In genomic region chrX:52352981-52353380, GRCm38 (mm10) we compare ENCODE assay signal across 17 mouse cellular contexts.
"Had no signal": no experiment of that assay in that cellular context is flagged by ENCODE, and none has a peak within 500 bp of the region (broad histone marks: within the 10 kb centered on the region; RNA-seq: fewer than 3 reads in every experiment).

No protein-coding gene starts in this region.

- H3K9me3 ChIP-seq: intestine, embryonic 15.5 days; limb, embryonic 10.5 days; limb, embryonic 13.5 days; liver, embryonic 12.5 days; liver, embryonic 15.5 days had no signal

- H3K27me3 ChIP-seq: intestine, embryonic 15.5 days; limb, embryonic 13.5 days; liver, embryonic 12.5 days; liver, embryonic 15.5 days had no signal

- H3K36me3 ChIP-seq: intestine, embryonic 15.5 days; limb, embryonic 13.5 days; liver, embryonic 12.5 days; liver, embryonic 15.5 days had no signal

- H3K9ac ChIP-seq: intestine, embryonic 15.5 days; limb, embryonic 13.5 days; liver, embryonic 12.5 days; liver, embryonic 15.5 days had no signal

- DNase-seq: layer of hippocampus, adult 9-11 months; liver; lung, adult 2 months; lung, postnatal 14 days; lung, postnatal 4 days; midbrain, embryonic 14.5 days; thymus, adult 2 months; thymus, postnatal 14 days; thymus, postnatal 4 days had no signal

- ATAC-seq: intestine, embryonic 15.5 days; liver, embryonic 12.5 days had no signal

- H3K4me3 ChIP-seq: intestine, embryonic 15.5 days; layer of hippocampus, adult 2 months; limb, embryonic 10.5 days; limb, embryonic 13.5 days; liver, embryonic 12.5 days; liver, embryonic 15.5 days had no signal

- H3K4me2 ChIP-seq: intestine, embryonic 15.5 days; limb, embryonic 13.5 days; liver, embryonic 12.5 days; liver, embryonic 15.5 days; midbrain, embryonic 11.5 days had no signal

- H3K27ac ChIP-seq: intestine, embryonic 15.5 days; layer of hippocampus, adult 2 months; limb, embryonic 10.5 days; limb, embryonic 13.5 days; liver, embryonic 12.5 days; liver, embryonic 15.5 days; stomach, postnatal 0 days had no signal

- H3K4me1 ChIP-seq: intestine, embryonic 15.5 days; limb, embryonic 10.5 days; limb, embryonic 13.5 days; liver, embryonic 12.5 days; liver, embryonic 15.5 days had no signal
